Mouse (Mus musculus): ENCODE measurements at regions not wholly inside any gene's neighbourhood (a gene's known extent, or its start where the extent isn't known, plus 50 kb on each side); places are given as distances from the start of the nearest gene placed in this dataset.

DNA sequence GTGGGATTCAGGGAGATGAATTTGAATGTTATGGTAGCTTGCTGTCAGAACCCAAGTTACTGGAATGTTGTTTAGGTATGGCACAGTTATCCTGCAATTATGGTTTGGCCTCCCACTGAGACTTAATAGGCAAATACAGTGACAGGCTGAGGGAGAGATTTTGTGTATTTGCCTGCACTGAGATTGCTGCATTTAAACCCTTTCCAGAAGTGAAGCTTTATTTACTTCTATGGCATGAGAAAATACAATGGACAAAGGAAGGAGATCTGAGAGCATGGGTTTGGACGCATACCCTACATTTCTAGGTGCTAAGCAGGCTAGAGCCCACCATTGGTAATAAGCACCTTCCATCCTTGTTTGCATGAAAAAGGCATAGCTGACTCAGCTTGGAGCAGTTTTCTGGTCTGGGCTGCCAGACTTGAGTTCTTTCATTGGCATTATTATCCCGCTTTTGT is 278.8 kb downstream of the Usp25 start:
- no peaks in the 10 kb centered on the region for H3K36me3 ChIP-seq (ENCODE audit: control insufficient read depth, insufficient read depth)
- H3K27me3 ChIP-seq (ENCODE audit: control insufficient read depth, insufficient read depth, insufficient read length), result no peaks in the 10 kb centered on the region
- no peaks in the 10 kb centered on the region for H3K79me2 ChIP-seq (ENCODE audit: control insufficient read depth, insufficient read depth)
- TF ChIP-seq FOSL1 (IDR thresholded peaks at IDR 0.05; ENCODE audit: insufficient read depth, low read length, poor library complexity, severe bottlenecking), result no peak
- H3K79me3 ChIP-seq (ENCODE audit: low read depth), result no peaks in the 10 kb centered on the region
- no peak overlapping the region for H3ac ChIP-seq (ENCODE audit: control insufficient read depth, insufficient read length, low read depth)
- H3K4me3 ChIP-seq (ENCODE audit: insufficient read depth, poor library complexity, severe bottlenecking), result no peak overlapping the region

DNA sequence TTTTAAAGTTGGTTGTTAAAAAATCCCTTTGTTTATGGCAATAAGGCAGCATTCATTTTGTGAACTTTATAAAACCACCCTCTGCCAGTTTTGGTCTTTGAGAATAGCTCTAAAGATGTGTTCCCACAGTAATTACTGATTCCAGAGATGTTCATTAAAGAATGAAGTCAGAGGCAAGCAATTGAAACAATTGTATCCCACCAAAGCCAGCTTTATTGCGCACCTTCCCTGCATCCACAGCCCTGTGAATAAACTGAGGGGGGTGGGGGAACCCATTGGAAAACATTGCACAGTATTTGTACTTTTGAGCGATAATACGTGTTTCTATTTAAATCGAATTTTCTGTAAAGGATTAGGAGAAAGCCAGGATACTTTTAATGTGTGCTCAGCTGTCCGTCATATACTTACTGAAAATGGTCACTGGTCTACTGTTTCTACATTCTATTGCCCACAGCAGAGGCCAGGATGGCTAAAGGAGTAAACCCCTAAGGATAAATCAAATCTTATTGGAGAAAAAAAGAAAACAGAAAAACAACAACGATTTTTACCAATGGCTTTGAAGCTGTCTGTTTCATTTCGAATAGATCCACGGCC is 278.3 kb downstream of the Usp25 start:
- Histone ChIP-seq H3K4me3 (ENCODE audit: insufficient read depth, poor library complexity, severe bottlenecking) (no peak overlapping the region), H3K27me3 (ENCODE audit: control insufficient read depth, insufficient read depth, insufficient read length) (no peaks in the 10 kb centered on the region), H3ac (ENCODE audit: control insufficient read depth, insufficient read length, low read depth) (no peak overlapping the region), H3K79me2 (ENCODE audit: control insufficient read depth, insufficient read depth) (no peaks in the 10 kb centered on the region), H3K79me3 (ENCODE audit: low read depth) (no peaks in the 10 kb centered on the region), H3K36me3 (ENCODE audit: control insufficient read depth, insufficient read depth) (no peaks in the 10 kb centered on the region)
- TF ChIP-seq CTCF (IDR thresholded peaks at IDR 0.05; ENCODE audit: control insufficient read depth, insufficient read depth, insufficient read length), result no peak
- TF ChIP-seq MAX (IDR thresholded peaks at IDR 0.05), result no peak
- TF ChIP-seq MYOG (IDR thresholded peaks at IDR 0.05; ENCODE audit: control insufficient read depth, extremely low read depth, insufficient read length), result no peak
- no peak for TF ChIP-seq MYOD1 (IDR thresholded peaks at IDR 0.05; ENCODE audit: control insufficient read depth, insufficient read length, low read depth)
- TF ChIP-seq USF1 (IDR thresholded peaks at IDR 0.05; ENCODE audit: low read depth), result no peak
- TF ChIP-seq CEBPB (IDR thresholded peaks at IDR 0.05; ENCODE audit: low read depth), result no peak
- TF ChIP-seq FOSL1 (IDR thresholded peaks at IDR 0.05; ENCODE audit: insufficient read depth, low read length, poor library complexity, severe bottlenecking), result no peak

DNA sequence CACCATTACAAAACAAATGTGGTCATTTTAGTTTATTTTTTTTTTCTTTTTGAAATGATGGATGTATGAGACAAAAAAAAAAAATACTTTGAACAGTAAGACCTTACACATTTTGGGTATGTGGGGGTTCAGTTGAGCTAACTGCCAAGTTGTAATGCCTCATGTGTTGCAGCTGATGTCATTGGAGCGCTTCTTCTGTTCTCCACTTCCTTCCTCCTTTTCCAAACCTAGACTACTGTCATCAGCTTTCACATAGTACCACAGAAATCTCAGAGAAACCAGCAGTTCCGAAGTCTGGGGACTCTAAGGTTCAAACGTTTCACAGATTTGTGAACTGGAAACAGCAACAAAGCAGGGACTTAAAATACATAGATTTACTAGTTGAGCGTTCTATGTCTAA is 270.7 kb downstream of the Usp25 start:
- H3K4me3 ChIP-seq (ENCODE audit: insufficient read depth, poor library complexity, severe bottlenecking), result no peak overlapping the region
- no peak for TF ChIP-seq FOSL1 (IDR thresholded peaks at IDR 0.05; ENCODE audit: insufficient read depth, low read length, poor library complexity, severe bottlenecking)
- no peak overlapping the region for H3ac ChIP-seq (ENCODE audit: control insufficient read depth, insufficient read length, low read depth)
- H3K36me3 ChIP-seq (ENCODE audit: control insufficient read depth, insufficient read depth), result no peaks in the 10 kb centered on the region
- H3K79me2 ChIP-seq (ENCODE audit: control insufficient read depth, insufficient read depth), result no peaks in the 10 kb centered on the region
- H3K27me3 ChIP-seq (ENCODE audit: control insufficient read depth, insufficient read depth, insufficient read length), result no peaks in the 10 kb centered on the region
- H3K79me3 ChIP-seq (ENCODE audit: low read depth), result no peaks in the 10 kb centered on the region

DNA sequence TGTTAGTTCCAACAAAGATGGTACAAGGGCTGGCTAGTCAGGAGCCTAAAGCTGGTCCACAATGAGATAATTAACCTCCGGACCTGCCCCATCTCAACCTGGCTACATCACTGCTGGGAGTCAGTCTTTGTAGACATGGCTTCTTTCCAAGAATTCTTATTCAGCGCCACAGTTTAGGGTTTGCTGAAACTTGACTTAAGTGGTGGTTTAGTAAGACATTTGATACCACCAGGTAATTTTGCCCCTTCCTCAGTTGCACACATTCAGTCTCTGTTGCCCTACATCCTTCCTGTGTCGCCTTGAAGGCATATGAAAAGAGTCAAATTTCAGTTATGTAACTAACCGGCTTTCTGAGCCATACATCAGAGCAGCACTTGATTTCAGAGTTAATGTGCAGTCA is 266.4 kb downstream of the Usp25 start:
- Histone ChIP-seq H3K79me3 (ENCODE audit: low read depth) (no peaks in the 10 kb centered on the region), H3K27me3 (ENCODE audit: control insufficient read depth, insufficient read depth, insufficient read length) (no peaks in the 10 kb centered on the region), H3K36me3 (ENCODE audit: control insufficient read depth, insufficient read depth) (no peaks in the 10 kb centered on the region), H3K4me3 (ENCODE audit: insufficient read depth, poor library complexity, severe bottlenecking) (no peak overlapping the region), H3ac (ENCODE audit: control insufficient read depth, insufficient read length, low read depth) (no peak overlapping the region), H3K79me2 (ENCODE audit: control insufficient read depth, insufficient read depth) (no peaks in the 10 kb centered on the region)
- TF ChIP-seq CTCF (IDR thresholded peaks at IDR 0.05; ENCODE audit: control insufficient read depth, insufficient read depth, insufficient read length) (no peak), MAX (IDR thresholded peaks at IDR 0.05) (no peak), USF1 (IDR thresholded peaks at IDR 0.05; ENCODE audit: low read depth) (no peak), MYOG (IDR thresholded peaks at IDR 0.05; ENCODE audit: control insufficient read depth, extremely low read depth, insufficient read length) (no peak), FOSL1 (IDR thresholded peaks at IDR 0.05; ENCODE audit: insufficient read depth, low read length, poor library complexity, severe bottlenecking) (no peak), MYOD1 (IDR thresholded peaks at IDR 0.05; ENCODE audit: control insufficient read depth, insufficient read length, low read depth) (no peak), CEBPB (IDR thresholded peaks at IDR 0.05; ENCODE audit: low read depth) (no peak)

DNA sequence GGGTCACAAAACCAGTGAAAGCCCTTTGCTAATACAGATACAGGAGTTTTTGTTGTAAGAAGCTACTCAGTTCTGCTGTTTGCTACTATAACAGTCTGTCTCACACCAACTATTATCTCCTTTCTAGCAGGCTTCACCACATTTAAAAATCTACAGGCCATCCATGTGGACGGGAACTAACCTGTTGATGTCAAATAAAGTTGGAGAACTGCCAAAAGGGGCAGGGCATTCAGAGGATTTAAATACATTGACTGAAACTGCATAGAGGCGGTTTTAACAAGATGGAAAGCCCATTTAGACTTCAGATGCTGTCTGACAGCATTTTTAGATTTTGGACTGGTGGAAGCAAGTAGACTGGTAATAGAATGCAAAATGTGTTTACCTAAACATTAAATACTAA is 266.0 kb downstream of the Usp25 start:
- Histone ChIP-seq H3K79me2 (ENCODE audit: control insufficient read depth, insufficient read depth) (no peaks in the 10 kb centered on the region), H3ac (ENCODE audit: control insufficient read depth, insufficient read length, low read depth) (no peak overlapping the region), H3K27me3 (ENCODE audit: control insufficient read depth, insufficient read depth, insufficient read length) (no peaks in the 10 kb centered on the region), H3K79me3 (ENCODE audit: low read depth) (no peaks in the 10 kb centered on the region), H3K36me3 (ENCODE audit: control insufficient read depth, insufficient read depth) (no peaks in the 10 kb centered on the region), H3K4me3 (ENCODE audit: insufficient read depth, poor library complexity, severe bottlenecking) (no peak overlapping the region)
- TF ChIP-seq CTCF (IDR thresholded peaks at IDR 0.05; ENCODE audit: control insufficient read depth, insufficient read depth, insufficient read length) (no peak), MYOD1 (IDR thresholded peaks at IDR 0.05; ENCODE audit: control insufficient read depth, insufficient read length, low read depth) (no peak), MAX (IDR thresholded peaks at IDR 0.05) (no peak), MYOG (IDR thresholded peaks at IDR 0.05; ENCODE audit: control insufficient read depth, extremely low read depth, insufficient read length) (no peak), CEBPB (IDR thresholded peaks at IDR 0.05; ENCODE audit: low read depth) (no peak), USF1 (IDR thresholded peaks at IDR 0.05; ENCODE audit: low read depth) (no peak), FOSL1 (IDR thresholded peaks at IDR 0.05; ENCODE audit: insufficient read depth, low read length, poor library complexity, severe bottlenecking) (no peak)

DNA sequence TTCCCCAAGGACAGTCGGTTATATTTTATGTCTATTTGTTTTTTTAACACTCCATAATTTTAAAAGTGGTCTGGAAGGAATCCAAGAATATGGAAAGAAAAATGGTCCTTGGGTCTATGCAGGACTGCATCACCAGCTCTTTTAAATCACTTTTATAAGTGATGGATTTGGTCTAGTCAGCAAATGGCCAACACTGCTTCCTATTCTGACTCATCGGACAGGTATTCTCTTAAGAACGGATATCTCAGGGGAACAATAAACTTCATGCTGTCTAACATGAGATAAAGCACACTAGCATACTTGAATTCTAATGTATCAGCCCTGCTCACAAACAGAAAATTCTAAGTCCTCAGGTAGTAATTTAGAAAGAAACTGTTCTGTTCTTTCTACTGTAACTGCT is 259.8 kb downstream of the Usp25 start:
- Histone ChIP-seq H3K79me2 (ENCODE audit: control insufficient read depth, insufficient read depth) (no peaks in the 10 kb centered on the region), H3K27me3 (ENCODE audit: control insufficient read depth, insufficient read depth, insufficient read length) (no peaks in the 10 kb centered on the region), H3K4me3 (ENCODE audit: insufficient read depth, poor library complexity, severe bottlenecking) (no peak overlapping the region), H3K79me3 (ENCODE audit: low read depth) (no peaks in the 10 kb centered on the region), H3ac (ENCODE audit: control insufficient read depth, insufficient read length, low read depth) (no peak overlapping the region), H3K36me3 (ENCODE audit: control insufficient read depth, insufficient read depth) (no peaks in the 10 kb centered on the region)
- TF ChIP-seq FOSL1 (IDR thresholded peaks at IDR 0.05; ENCODE audit: insufficient read depth, low read length, poor library complexity, severe bottlenecking) (no peak), MYOG (IDR thresholded peaks at IDR 0.05; ENCODE audit: control insufficient read depth, extremely low read depth, insufficient read length) (no peak), MAX (IDR thresholded peaks at IDR 0.05) (no peak), CTCF (IDR thresholded peaks at IDR 0.05; ENCODE audit: control insufficient read depth, insufficient read depth, insufficient read length) (no peak), USF1 (IDR thresholded peaks at IDR 0.05; ENCODE audit: low read depth) (no peak), MYOD1 (IDR thresholded peaks at IDR 0.05; ENCODE audit: control insufficient read depth, insufficient read length, low read depth) (no peak), CEBPB (IDR thresholded peaks at IDR 0.05; ENCODE audit: low read depth) (no peak)
